ENCODE assay signal across 10 mouse cellular contexts in the genomic region with DNA sequence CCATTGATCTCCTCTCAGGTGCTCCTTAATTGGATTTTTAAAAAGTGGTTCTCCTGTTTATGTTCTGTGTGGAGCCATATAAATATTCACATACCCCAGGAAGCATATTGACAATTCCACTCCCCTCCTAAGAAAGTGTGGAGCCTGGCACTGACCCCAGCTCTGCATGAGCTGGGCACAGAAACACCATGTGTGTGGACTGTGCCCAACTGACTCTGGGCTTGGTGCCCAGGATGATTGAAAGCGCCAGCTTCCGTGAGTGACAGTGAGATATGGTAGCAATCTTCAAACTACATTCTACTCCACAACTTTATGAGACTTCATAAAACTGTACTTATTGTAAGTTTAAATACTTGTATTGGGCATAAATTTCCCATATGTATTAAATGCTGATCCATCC. TPM values are rescaled to one million over a fixed set of nuclear protein-coding genes. Genes with fewer than 3 reads are reported as not detected.
DNase-seq lines count a peak whose midpoint lies in the region; ATAC-seq lines count a peak whose summit lies in the region.
"Had no signal": no experiment of that assay in that cellular context is flagged by ENCODE, and none has a peak within 500 bp of the region (broad histone marks: within the 10 kb centered on the region; RNA-seq: fewer than 3 reads in every experiment).

No protein-coding gene starts in this region.

- H3K9me3 ChIP-seq in hindbrain, embryonic 13.5 days: no peaks in the 10 kb centered on the region
- H3K9me3 ChIP-seq in hindbrain, embryonic 12.5 days (replicated peaks): no peaks in the 10 kb centered on the region

- H3K27me3 ChIP-seq in hindbrain, embryonic 13.5 days: no peaks in the 10 kb centered on the region
- H3K27me3 ChIP-seq in hindbrain, embryonic 12.5 days: no peaks in the 10 kb centered on the region

- H3K27ac ChIP-seq in hindbrain, embryonic 13.5 days: no peak overlapping the region
- H3K27ac ChIP-seq in hindbrain, embryonic 12.5 days: no peak overlapping the region
- H3K27ac ChIP-seq: left cerebral cortex, adult 2 months had no signal

- 0 out of 2 replicates have a peak, but pooled peaks have one; percentile 49 for ATAC-seq in hindbrain, embryonic 13.5 days (ENCODE audit: low FRiP score)
- ATAC-seq in hindbrain, embryonic 12.5 days (ENCODE audit: low FRiP score): no peak
- ATAC-seq in CD4-positive, CD25-positive, alpha-beta regulatory T cell, adult 4 months: no peak
- no peak for ATAC-seq in erythroblast, adult 5-6 weeks (replicated peaks; ENCODE audit: low FRiP score, poor library complexity, severe bottlenecking)

- DNase-seq in Muller cell, postnatal 12 days (ENCODE audit: inconsistent ontology term): peak; percentile 22
- DNase-seq in cerebellum, adult 11-12 months: peak; percentile 47
- DNase-seq in gastrocnemius, postnatal 36 days: peak; percentile 44 to 50
- DNase-seq in embryo, embryonic 11 days: no peak
- DNase-seq: lung, postnatal 36 days had no signal

- no peaks in the 10 kb centered on the region for H3K4me1 ChIP-seq in hindbrain, embryonic 13.5 days (replicated peaks)
- no peaks in the 10 kb centered on the region for H3K4me1 ChIP-seq in hindbrain, embryonic 12.5 days

- WGBS in hindbrain, embryonic 13.5 days: 87% methylated on average over 2 of the region's 2 CpGs
- 98% methylated on average over 2 of the region's 2 CpGs for WGBS in hindbrain, embryonic 12.5 days

- intact Hi-C loops in gastrocnemius, postnatal 36 days (cut with DNase I): no loop called here

- H3K4me3 ChIP-seq in hindbrain, embryonic 13.5 days: no peak overlapping the region
- no peak overlapping the region for H3K4me3 ChIP-seq in hindbrain, embryonic 12.5 days
- H3K4me3 ChIP-seq: left cerebral cortex, adult 2 months had no signal

- H3K9ac ChIP-seq in hindbrain, embryonic 13.5 days: no peak overlapping the region
- no peak overlapping the region for H3K9ac ChIP-seq in hindbrain, embryonic 12.5 days

- no peak overlapping the region for H3K4me2 ChIP-seq in hindbrain, embryonic 13.5 days
- H3K4me2 ChIP-seq in hindbrain, embryonic 12.5 days (replicated peaks): no peak overlapping the region

- H3K36me3 ChIP-seq in hindbrain, embryonic 13.5 days: no peaks in the 10 kb centered on the region
- H3K36me3 ChIP-seq in hindbrain, embryonic 12.5 days: no peaks in the 10 kb centered on the region

RNA-seq across cellular contexts. Expression of gene Heca, which starts 35.4 kb away (rescaled TPM):
- polyA plus RNA-seq in hindbrain, embryonic 13.5 days (2015; fragmentation: Nextera tagmentation; extraction: Ambion mirVana): 4.8 and 5.4 TPM in 2 replicates
- polyA plus RNA-seq in hindbrain, embryonic 12.5 days (2016; fragmentation: Nextera tagmentation; extraction: Ambion mirVana): 5.4 and 5.8 TPM in 2 replicates
- 10 to 100 TPM; 13.8 to 14.6 TPM for total RNA-seq in gastrocnemius, postnatal 36 days (2021)
- polyA plus RNA-seq in CD4-positive, CD25-positive, alpha-beta regulatory T cell, adult 4 months (2017; shearing (Covaris generic)): 10 to 100 TPM; 29.1 to 36.7 TPM
- 8.4 and 21.7 TPM in 2 replicates for total RNA-seq in erythroblast, adult 5-6 weeks (2015; ENCODE audit: low replicate concordance)
- 19.4 and 21.9 TPM in 2 replicates for total RNA-seq in erythroblast, adult 5-6 weeks (2017; ENCODE audit: low replicate concordance)

RNA-seq across cellular contexts. Expression of gene Abracl, which starts 39.8 kb away (rescaled TPM):
- 110 and 114 TPM in 2 replicates for polyA plus RNA-seq in hindbrain, embryonic 13.5 days (2015; fragmentation: Nextera tagmentation; extraction: Ambion mirVana)
- 164 and 170 TPM in 2 replicates for polyA plus RNA-seq in hindbrain, embryonic 12.5 days (2016; fragmentation: Nextera tagmentation; extraction: Ambion mirVana)
- 1 to 10 TPM; 2.7 to 4.5 TPM for total RNA-seq in gastrocnemius, postnatal 36 days (2021)
- 100 to 1,000 TPM; 346 to 495 TPM for polyA plus RNA-seq in CD4-positive, CD25-positive, alpha-beta regulatory T cell, adult 4 months (2017; shearing (Covaris generic))
- total RNA-seq in erythroblast, adult 5-6 weeks (2015; ENCODE audit: low replicate concordance): 51.4 and 73.2 TPM in 2 replicates
- 48.9 and 55.5 TPM in 2 replicates for total RNA-seq in erythroblast, adult 5-6 weeks (2017; ENCODE audit: low replicate concordance)
